Mouse (Mus musculus) R1 (cell line): ENCODE results near the gene Cd2.

ENCODE experiments used
- DNase-seq: peaks from one replicate; pipeline ENCODE4 v3.0.0-alpha.2; 2018; ENCODE audit warnings: low read depth, low spot score

Gene Cd2

DNA sequence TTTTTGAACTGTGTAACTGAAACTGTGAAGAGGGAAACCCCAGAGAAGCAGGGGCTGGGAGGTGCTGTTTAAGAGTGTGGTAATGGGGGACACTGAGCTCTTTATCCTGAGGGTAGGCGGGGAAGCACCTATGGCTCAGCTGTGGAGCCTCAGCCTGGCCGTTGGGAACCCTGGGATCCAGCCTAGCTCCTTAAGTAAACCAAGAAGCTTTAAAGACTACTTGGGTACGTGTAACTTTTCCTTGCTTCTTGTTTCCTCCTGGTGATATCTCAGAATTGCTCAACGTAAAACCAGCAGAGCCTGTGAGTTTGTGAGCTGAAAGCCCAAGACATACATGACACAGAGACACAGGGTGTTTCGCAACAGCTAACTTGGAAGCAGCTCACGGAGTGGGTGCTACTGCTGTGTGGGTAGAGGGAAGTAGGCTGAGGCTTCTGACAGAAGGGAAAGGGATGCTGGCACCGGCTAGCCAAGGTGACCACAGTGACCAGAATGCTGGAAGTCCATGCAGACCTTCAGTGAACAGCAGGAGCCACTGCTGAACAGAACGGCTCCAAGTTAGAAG is 5.9 kb upstream of the Cd2 start:
- DNase-seq: no peak

- DNase-seq: no peak
Observed at GRCm38 (mm10) chr3:101292611-101293010, 4.9 kb upstream of the Cd2 start.

GRCm38 (mm10) chr3:101290587-101291520 is 3.1 kb upstream of the Cd2 start:
- no peak for DNase-seq

DNA sequence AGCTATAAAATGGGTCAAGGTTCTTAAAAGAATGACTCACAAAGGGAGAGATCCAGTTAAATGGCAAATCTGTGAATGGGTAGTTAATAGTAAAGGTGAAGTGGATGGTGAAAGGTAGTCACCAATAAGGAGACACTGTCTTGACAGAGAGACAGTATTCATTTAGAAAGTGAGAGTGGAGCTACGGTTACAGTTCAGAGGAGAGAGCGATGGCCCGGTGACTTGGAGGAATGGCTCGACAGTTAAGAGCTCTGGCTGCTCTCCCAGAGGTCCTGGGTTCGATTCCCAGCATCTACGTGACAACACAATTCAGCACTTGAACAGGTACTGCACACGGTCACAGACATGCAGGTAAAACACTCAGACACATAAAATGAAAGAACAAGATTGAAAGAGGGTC is 2.3 kb upstream of the Cd2 start:
- no peak for DNase-seq

- no peak for DNase-seq
Observed at GRCm38 (mm10) chr3:101289406-101289805, 1.7 kb upstream of the Cd2 start.

- no peak for DNase-seq
Observed at GRCm38 (mm10) chr3:101286336-101287325, 1.1 kb downstream of the Cd2 start.

GRCm38 (mm10) chr3:101285851-101286250 is 1.9 kb downstream of the Cd2 start:
- no peak for DNase-seq

DNA sequence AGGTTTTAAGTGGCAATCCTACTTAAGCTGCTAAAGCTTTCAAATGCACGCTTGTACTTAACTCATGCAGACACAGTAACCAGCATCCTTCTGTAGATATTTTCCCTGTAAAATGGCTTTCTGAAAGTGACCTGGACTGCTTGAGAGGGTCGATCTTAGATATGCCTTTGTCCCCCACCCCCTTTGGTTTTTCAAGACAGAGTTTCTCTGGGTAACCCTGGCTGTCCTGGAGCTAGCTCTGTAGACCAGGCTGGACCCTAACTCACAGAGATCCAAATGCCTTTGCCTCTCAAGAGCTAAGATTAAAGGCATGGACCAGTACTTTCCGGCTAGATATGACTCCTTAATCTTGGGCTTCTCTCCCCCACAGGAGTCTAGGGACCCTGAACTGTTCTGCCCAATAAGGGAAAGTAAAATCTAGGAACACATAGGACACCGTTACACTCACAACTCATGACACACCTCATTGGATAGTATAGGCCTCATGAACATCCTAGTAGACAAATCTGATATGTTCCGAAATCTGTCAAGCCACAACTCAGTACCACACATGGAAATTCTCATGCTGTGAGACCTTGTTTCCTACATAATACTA is 2.6 kb downstream of the Cd2 start:
- no peak for DNase-seq

DNA sequence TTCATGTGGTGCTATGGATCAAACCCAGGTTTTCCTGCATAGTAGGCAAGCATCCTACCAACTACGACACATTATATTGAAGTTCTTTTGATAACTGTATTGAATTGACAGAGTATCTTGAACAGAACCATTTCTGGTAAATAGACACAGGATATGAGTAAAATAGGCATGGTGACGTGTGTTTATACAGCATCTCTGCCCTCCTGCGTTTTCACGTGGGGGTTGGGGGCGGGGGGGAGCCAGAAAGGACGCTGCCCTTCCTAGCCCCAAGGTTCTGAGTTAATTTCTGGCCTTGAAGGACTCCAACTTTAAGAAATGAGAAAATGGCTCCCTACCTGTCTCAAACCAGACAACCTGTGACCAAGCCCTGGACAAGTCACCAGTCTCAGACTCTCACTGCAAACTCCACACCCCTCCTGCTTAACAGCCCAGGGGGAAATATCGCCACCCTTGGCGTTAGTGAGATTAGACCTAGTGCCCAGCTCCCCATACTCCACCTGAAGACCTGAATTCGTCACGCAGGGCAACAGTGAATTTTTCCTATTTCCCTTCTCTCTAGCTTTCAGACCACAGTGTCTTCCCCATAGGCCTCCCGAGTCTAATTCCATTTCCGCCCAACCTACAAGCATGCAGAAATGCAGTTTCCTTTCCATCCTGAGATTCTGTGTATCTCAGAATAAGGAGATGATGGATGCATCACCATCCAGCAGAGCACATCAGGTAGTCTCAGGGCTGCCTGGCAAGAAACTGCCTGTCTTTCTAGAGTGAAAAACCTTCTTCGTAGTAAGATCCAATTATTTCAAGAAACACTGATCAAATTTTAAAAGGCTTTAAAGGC is 3.7 kb downstream of the Cd2 start:
- DNase-seq: no peak

DNA sequence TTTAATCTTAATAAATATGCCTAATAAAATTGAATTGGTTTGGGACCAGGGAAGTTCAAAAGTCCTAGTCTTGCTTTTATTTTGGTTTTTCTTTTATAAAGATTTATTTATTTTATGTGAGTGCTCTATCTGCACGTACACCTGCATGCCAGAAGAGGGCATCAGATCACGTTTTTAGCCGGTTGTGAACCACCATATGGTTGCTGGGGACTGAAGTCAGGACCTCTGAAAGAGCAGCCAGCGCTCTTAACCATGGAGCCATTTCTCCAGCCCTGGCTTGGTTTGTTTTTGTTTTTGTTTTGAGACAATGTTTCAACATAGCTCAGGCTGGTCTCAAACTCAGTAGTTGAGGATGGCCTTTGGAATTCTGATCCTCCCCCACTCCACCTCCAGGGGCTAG is 4.3 kb downstream of the Cd2 start:
- DNase-seq: peak; percentile 73

GRCm38 (mm10) chr3:101282556-101283180 is 5.1 kb downstream of the Cd2 start:
- no peak for DNase-seq

GRCm38 (mm10) chr3:101281841-101282240 is 5.9 kb downstream of the Cd2 start:
- no peak for DNase-seq

- DNase-seq: peak; percentile 93
Observed at GRCm38 (mm10) chr3:101280348-101281311, 7.1 kb downstream of the Cd2 start.

DNA sequence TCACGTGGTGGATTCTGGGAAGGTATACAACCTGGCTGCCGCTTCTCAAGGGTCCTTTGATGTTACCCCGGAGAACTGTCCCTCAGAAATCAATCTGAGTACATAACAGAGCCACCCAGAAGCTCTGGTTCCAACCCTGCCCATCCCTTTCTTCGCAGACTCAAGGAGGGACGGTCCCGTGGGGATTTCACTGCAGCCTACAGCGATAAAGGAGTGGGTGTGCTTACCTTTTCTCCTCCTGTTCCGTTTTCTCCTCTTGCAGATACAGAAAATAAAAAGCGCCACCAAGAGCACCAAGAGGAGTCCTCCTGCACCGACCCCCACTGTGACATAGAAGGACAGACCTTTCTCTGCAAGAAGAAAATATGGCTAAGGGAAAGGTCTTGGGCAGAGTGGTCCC is 8.2 kb downstream of the Cd2 start:
- DNase-seq: no peak

GRCm38 (mm10) chr3:101278396-101278795 is 9.3 kb downstream of the Cd2 start:
- no peak for DNase-seq

DNA sequence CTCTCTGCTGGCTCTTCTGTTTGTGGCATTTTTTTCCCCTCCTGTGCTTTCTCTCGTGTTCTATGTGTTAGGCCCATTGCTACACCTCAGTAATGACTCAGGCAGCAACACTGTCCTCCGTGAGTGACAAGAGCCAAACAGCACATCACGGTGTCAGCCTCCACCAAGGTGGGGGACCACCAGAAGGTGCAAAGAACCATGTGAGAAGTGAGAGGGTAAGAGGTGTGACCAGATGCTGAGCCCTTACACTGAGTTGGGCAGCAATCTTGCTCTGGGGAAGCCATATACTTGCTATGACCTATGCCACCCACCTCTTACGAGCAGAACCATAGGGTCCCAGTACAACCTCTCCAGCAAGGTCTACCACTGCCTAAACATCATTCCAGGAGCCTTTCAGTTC is 9.9 kb downstream of the Cd2 start:
- no peak for DNase-seq

DNA sequence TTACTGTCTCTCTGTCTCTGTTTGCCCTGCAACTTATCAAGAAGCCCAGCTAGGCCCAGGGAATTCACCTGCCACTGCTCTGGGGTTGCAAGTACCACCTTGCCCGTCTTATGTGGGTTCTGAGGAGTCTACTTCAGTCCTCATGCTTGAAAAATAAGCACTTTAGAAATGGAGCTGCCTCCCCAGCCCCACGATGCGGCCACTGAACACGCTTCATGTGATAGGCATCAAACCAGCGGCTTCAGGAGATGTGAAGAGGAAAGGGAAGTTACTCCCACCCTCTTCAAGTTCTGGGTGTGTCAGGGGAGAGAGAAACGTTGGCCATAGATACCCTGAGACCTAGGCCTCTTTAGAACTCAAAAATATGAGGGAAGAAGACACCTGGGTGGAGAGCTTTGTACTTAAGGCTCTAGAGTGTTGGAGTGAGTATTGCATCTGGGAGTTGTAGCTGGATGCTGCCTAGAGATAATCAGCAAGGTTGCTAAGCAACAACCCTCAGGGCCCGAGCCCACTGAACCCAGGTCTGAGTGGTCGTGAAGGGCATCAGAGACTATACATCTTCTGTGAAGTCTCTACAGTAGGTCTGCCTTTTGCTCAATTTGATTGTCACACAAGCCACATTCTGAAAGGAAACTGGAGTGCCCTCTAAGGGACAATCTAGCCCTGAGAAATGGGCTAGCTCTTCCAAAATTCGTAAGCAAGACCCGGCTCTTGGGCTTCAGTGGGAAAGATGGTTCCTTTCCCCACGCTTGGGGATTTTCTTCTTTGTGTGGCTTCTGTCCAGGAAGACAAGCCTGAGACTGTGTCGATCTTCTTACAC is 11.0 kb downstream of the Cd2 start:
- DNase-seq: no peak

DNA sequence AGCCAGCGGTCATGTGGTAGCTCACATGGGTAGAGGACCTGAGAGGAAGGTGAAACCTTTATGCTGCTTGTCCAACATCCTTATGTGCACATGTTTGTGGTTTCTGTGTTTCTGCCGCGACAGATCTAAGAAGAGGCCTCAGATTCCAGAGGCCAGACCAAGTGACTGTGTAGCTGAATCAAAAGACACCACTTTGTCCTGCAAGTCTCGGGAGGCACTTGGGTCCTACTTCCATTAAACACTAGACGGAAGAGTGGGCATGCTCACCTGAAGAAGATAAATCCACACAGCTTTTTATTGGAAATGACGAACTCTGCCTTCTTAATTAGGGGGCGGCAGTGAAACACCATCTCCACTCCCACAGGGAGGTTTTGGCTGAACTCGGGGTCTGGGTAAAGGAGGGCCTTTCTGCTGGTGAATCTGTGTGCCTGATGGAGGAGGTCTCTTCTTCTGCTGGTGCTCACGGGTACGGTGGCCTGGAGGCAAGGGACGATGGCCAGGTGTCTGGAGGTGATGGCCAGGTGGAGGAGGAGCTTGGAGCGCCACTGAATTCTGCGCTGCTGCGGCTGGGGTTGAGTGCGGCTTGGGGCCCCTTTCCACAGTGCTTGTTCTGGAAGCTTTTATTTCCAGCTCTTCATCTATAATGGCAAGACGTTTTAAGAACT is 12.0 kb downstream of the Cd2 start:
- no peak for DNase-seq
